Mouse (Mus musculus): ENCODE measurements around the gene Srms. TPM values are rescaled to one million over a fixed set of nuclear protein-coding genes. Genes with fewer than 3 reads are reported as not detected.

The Srms gene
- polyA plus RNA-seq, 1 experiment = 0.91 TPM

- no peak overlapping the region for H3K27ac ChIP-seq (ENCODE audit: insufficient read depth, low read depth, low read length)
- no peak overlapping the region for H3K4me3 ChIP-seq (ENCODE audit: insufficient read depth, low read depth, low read length)
- WGBS = 83% methylated on average over 23 of the region's 23 CpGs
- peak; percentile 44 for TF ChIP-seq CTCF (conservative IDR thresholded peaks at IDR 0.05; ENCODE audit: insufficient read depth, insufficient read length, low read depth, low read length)
- no peak for TF ChIP-seq POLR2A (IDR thresholded peaks at IDR 0.05; ENCODE audit: low read depth, low read length)
- H3K4me1 ChIP-seq (ENCODE audit: control insufficient read depth, insufficient read depth, low read length) = no peaks in the 10 kb centered on the region
- DNase-seq = no peak
- H3K27me3 ChIP-seq (replicated peaks; ENCODE audit: control insufficient read depth, insufficient read depth, low read length) = no peaks in the 10 kb centered on the region
- no peaks in the 10 kb centered on the region for H3K36me3 ChIP-seq (ENCODE audit: control insufficient read depth, insufficient read depth, low read length)
These were observed 22.9 kb upstream of the Srms start for GRCm38 (mm10) chr2:181235681-181236566.

GRCm38 (mm10) chr2:181234680-181235079 lies 21.7 kb upstream of the Srms start:
- no peaks in the 10 kb centered on the region for H3K36me3 ChIP-seq (ENCODE audit: control insufficient read depth, insufficient read depth, low read length)
- DNase-seq = no peak
- H3K4me3 ChIP-seq (ENCODE audit: insufficient read depth, low read depth, low read length) = no peak overlapping the region
- TF ChIP-seq POLR2A (IDR thresholded peaks at IDR 0.05; ENCODE audit: low read depth, low read length) (no peak), CTCF (conservative IDR thresholded peaks at IDR 0.05; ENCODE audit: insufficient read depth, insufficient read length, low read depth, low read length) (no peak)
- H3K27ac ChIP-seq (ENCODE audit: insufficient read depth, low read depth, low read length) = no peak overlapping the region
- no peaks in the 10 kb centered on the region for H3K4me1 ChIP-seq (ENCODE audit: control insufficient read depth, insufficient read depth, low read length)
- H3K27me3 ChIP-seq (replicated peaks; ENCODE audit: control insufficient read depth, insufficient read depth, low read length) = no peaks in the 10 kb centered on the region
- WGBS = 90% methylated on average over 11 of the region's 11 CpGs

- Histone ChIP-seq H3K27me3 (replicated peaks; ENCODE audit: control insufficient read depth, insufficient read depth, low read length) (no peaks in the 10 kb centered on the region), H3K4me1 (ENCODE audit: control insufficient read depth, insufficient read depth, low read length) (no peaks in the 10 kb centered on the region), H3K4me3 (ENCODE audit: insufficient read depth, low read depth, low read length) (no peak overlapping the region), H3K27ac (ENCODE audit: insufficient read depth, low read depth, low read length) (no peak overlapping the region), H3K36me3 (ENCODE audit: control insufficient read depth, insufficient read depth, low read length) (no peaks in the 10 kb centered on the region)
- DNase-seq = no peak
- TF ChIP-seq CTCF (conservative IDR thresholded peaks at IDR 0.05; ENCODE audit: insufficient read depth, insufficient read length, low read depth, low read length) (no peak), POLR2A (IDR thresholded peaks at IDR 0.05; ENCODE audit: low read depth, low read length) (no peak)
- WGBS = 93% methylated on average over 15 of the region's 15 CpGs
These were observed 20.5 kb upstream of the Srms start for GRCm38 (mm10) chr2:181233443-181233842.

- Histone ChIP-seq H3K27ac (ENCODE audit: insufficient read depth, low read depth, low read length) (no peak overlapping the region), H3K4me3 (ENCODE audit: insufficient read depth, low read depth, low read length) (no peak overlapping the region), H3K36me3 (ENCODE audit: control insufficient read depth, insufficient read depth, low read length) (no peaks in the 10 kb centered on the region), H3K27me3 (replicated peaks; ENCODE audit: control insufficient read depth, insufficient read depth, low read length) (no peaks in the 10 kb centered on the region), H3K4me1 (ENCODE audit: control insufficient read depth, insufficient read depth, low read length) (no peaks in the 10 kb centered on the region)
- no peak for DNase-seq
- TF ChIP-seq POLR2A (IDR thresholded peaks at IDR 0.05; ENCODE audit: low read depth, low read length) (no peak), CTCF (conservative IDR thresholded peaks at IDR 0.05; ENCODE audit: insufficient read depth, insufficient read length, low read depth, low read length) (no peak)
- WGBS = 86% methylated on average over 20 of the region's 20 CpGs
These were observed 18.2 kb upstream of the Srms start for GRCm38 (mm10) chr2:181231171-181231570.

- Histone ChIP-seq H3K4me1 (ENCODE audit: control insufficient read depth, insufficient read depth, low read length) (no peaks in the 10 kb centered on the region), H3K36me3 (ENCODE audit: control insufficient read depth, insufficient read depth, low read length) (no peaks in the 10 kb centered on the region), H3K4me3 (ENCODE audit: insufficient read depth, low read depth, low read length) (no peak overlapping the region), H3K27ac (ENCODE audit: insufficient read depth, low read depth, low read length) (no peak overlapping the region), H3K27me3 (replicated peaks; ENCODE audit: control insufficient read depth, insufficient read depth, low read length) (no peaks in the 10 kb centered on the region)
- 63% methylated on average over 1 of the region's 1 CpGs for WGBS
- DNase-seq = peak; percentile 43
- TF ChIP-seq CTCF (conservative IDR thresholded peaks at IDR 0.05; ENCODE audit: insufficient read depth, insufficient read length, low read depth, low read length) (no peak), POLR2A (IDR thresholded peaks at IDR 0.05; ENCODE audit: low read depth, low read length) (no peak)
These were observed 15.3 kb upstream of the Srms start for GRCm38 (mm10) chr2:181228335-181228734.

GRCm38 (mm10) chr2:181227122-181227521 lies 14.1 kb upstream of the Srms start:
- no peak for DNase-seq
- Histone ChIP-seq H3K27ac (ENCODE audit: insufficient read depth, low read depth, low read length) (no peak overlapping the region), H3K4me3 (ENCODE audit: insufficient read depth, low read depth, low read length) (no peak overlapping the region), H3K36me3 (ENCODE audit: control insufficient read depth, insufficient read depth, low read length) (no peaks in the 10 kb centered on the region), H3K27me3 (replicated peaks; ENCODE audit: control insufficient read depth, insufficient read depth, low read length) (no peaks in the 10 kb centered on the region), H3K4me1 (ENCODE audit: control insufficient read depth, insufficient read depth, low read length) (no peaks in the 10 kb centered on the region)
- WGBS = 79% methylated on average over 3 of the region's 3 CpGs
- TF ChIP-seq POLR2A (IDR thresholded peaks at IDR 0.05; ENCODE audit: low read depth, low read length) (no peak), CTCF (conservative IDR thresholded peaks at IDR 0.05; ENCODE audit: insufficient read depth, insufficient read length, low read depth, low read length) (no peak)

- Histone ChIP-seq H3K36me3 (ENCODE audit: control insufficient read depth, insufficient read depth, low read length) (no peaks in the 10 kb centered on the region), H3K27me3 (replicated peaks; ENCODE audit: control insufficient read depth, insufficient read depth, low read length) (no peaks in the 10 kb centered on the region), H3K27ac (ENCODE audit: insufficient read depth, low read depth, low read length) (no peak overlapping the region), H3K4me1 (ENCODE audit: control insufficient read depth, insufficient read depth, low read length) (peaks cover 4% of the 10 kb centered on the region; the same call in 1 of the 2 replicates), H3K4me3 (ENCODE audit: insufficient read depth, low read depth, low read length) (no peak overlapping the region)
- TF ChIP-seq POLR2A (IDR thresholded peaks at IDR 0.05; ENCODE audit: low read depth, low read length) = no peak
- TF ChIP-seq CTCF (conservative IDR thresholded peaks at IDR 0.05; ENCODE audit: insufficient read depth, insufficient read length, low read depth, low read length) = no peak
- DNase-seq = no peak
- 84% methylated on average over 2 of the region's 2 CpGs for WGBS
These were observed 12.0 kb upstream of the Srms start for GRCm38 (mm10) chr2:181224994-181225393.
